Mouse (Mus musculus) ES-E14 (cell line): ENCODE measurements around the gene Fgd6. TPM values are rescaled to one million over a fixed set of nuclear protein-coding genes. Genes with fewer than 3 reads are reported as not detected.

Experiments used
- DNase-seq: peaks from one replicate; pipeline ENCODE4 v3.0.0-alpha.2; 2013; ENCODE audit warnings: low read depth, low spot score
- H3K27ac ChIP-seq: 2 replicates; pipeline ENCODE4 v1.5.1; 2012; ENCODE audit warnings: low read depth, mild to moderate bottlenecking, low read length, moderate library complexity, mixed read lengths; ENCODE audit not compliant: poor library complexity, insufficient read depth, severe bottlenecking
- H3K36me3 ChIP-seq: 2 replicates; pipeline ENCODE4 v1.6.1; 2012; ENCODE audit warnings: mild to moderate bottlenecking, low read length, moderate library complexity, mixed read lengths; ENCODE audit not compliant: control insufficient read depth, poor library complexity, insufficient read depth, severe bottlenecking
- H3K4me1 ChIP-seq, 2 experiments: fragments of 150-350 bp in 1 of 2; sonication (generic) in 1 of 2; 2 replicates each; pipeline ENCODE4 v1.6.1; 2012; ENCODE audit warnings: low read length in 2 of 2, mild to moderate bottlenecking in 1 of 2, mixed read lengths in 1 of 2; ENCODE audit not compliant: control insufficient read depth in 2 of 2, insufficient read depth in 2 of 2, poor library complexity in 1 of 2
- H3K4me3 ChIP-seq, 2 experiments: fragments of 150-350 bp in 1 of 2; sonication (generic) in 1 of 2; 2 replicates each; pipeline ENCODE4 v1.5.1; 2012; ENCODE audit warnings: low read length in 2 of 2, low read depth in 1 of 2, mild to moderate bottlenecking in 1 of 2, mixed read lengths in 1 of 2; ENCODE audit not compliant: insufficient read depth in 1 of 2, poor library complexity in 1 of 2, severe bottlenecking in 1 of 2
- H3K9ac ChIP-seq: 2 replicates; pipeline ENCODE4 v1.6.1; 2012; ENCODE audit warnings: low read depth, mild to moderate bottlenecking, low read length, mixed read lengths; ENCODE audit not compliant: poor library complexity, insufficient read depth, severe bottlenecking
- H3K9me3 ChIP-seq: fragments of 150-350 bp; sonication (generic); 2 replicates; pipeline ENCODE4 v1.6.1; 2012; ENCODE audit warnings: low read depth, mild to moderate bottlenecking, low read length; ENCODE audit not compliant: control insufficient read depth, insufficient read depth
- CHD2 ChIP-seq: IDR thresholded peaks from 2 replicates; pipeline ENCODE4 v1.6.1; 2014; ENCODE audit warnings: mild to moderate bottlenecking, low read depth, low read length, inconsistent platforms
- HCFC1 ChIP-seq: IDR thresholded peaks from 2 replicates; pipeline ENCODE4 v1.6.1; 2012; ENCODE audit warnings: low read length, inconsistent platforms, borderline replicate concordance; ENCODE audit not compliant: insufficient read depth
- MAFK ChIP-seq: IDR thresholded peaks from 2 replicates; pipeline ENCODE4 v1.6.1; 2014; ENCODE audit warnings: mild to moderate bottlenecking, low read depth, low read length, inconsistent platforms; ENCODE audit not compliant: insufficient read depth
- ZC3H11A ChIP-seq: IDR thresholded peaks from 2 replicates; pipeline ENCODE4 v1.6.1; 2012; ENCODE audit warnings: low read depth, mild to moderate bottlenecking, inconsistent platforms, low read length, borderline replicate concordance
- ZNF384 ChIP-seq: IDR thresholded peaks from 2 replicates; pipeline ENCODE4 v1.6.1; 2012; ENCODE audit warnings: low read depth, low read length, inconsistent platforms
- in situ Hi-C, 2 experiments: fragments of 600-800 bp; cut with MboI; formaldehyde crosslinking; loops; one replicate each; pipeline ENCODE4 v1.15.1; 2025; ENCODE audit warnings: low sequenced_read_pairs in 2 of 2, inconsistent platforms in 1 of 2; ENCODE audit not compliant: unreplicated experiment in 2 of 2
- total RNA-seq: library from RNA; depleted of rRNA; stranded (reverse); fragments of 300-350 nt; gene quantifications from 2 replicates; pipeline ENCODE4 v1.2.3, GENCODE M21; 2012

The Fgd6 gene
- total RNA-seq, 1 experiment = 4.4 TPM

GRCm38 (mm10) chr10:94122595-94122994 is 86.8 kb downstream of the Fgd6 start:
- H3K27ac ChIP-seq = no peak overlapping the region
- H3K36me3 ChIP-seq = no peaks in the 10 kb centered on the region
- no peaks in the 10 kb centered on the region for H3K4me1 ChIP-seq
- H3K9ac ChIP-seq = no peak overlapping the region
- no peak for TF ChIP-seq ZC3H11A
- no peak for TF ChIP-seq HCFC1
- TF ChIP-seq CHD2 = no peak
- no peak for TF ChIP-seq ZNF384
- no peak for TF ChIP-seq MAFK
- in situ Hi-C loops = no loop called here
- H3K4me3 ChIP-seq = no peak overlapping the region
- no peaks in the 10 kb centered on the region for H3K9me3 ChIP-seq
- DNase-seq = no peak

GRCm38 (mm10) chr10:94123581-94123980 is 87.8 kb downstream of the Fgd6 start:
- H3K4me3 ChIP-seq = no peak overlapping the region
- in situ Hi-C loops = no loop called here
- no peaks in the 10 kb centered on the region for H3K4me1 ChIP-seq
- no peaks in the 10 kb centered on the region for H3K36me3 ChIP-seq
- DNase-seq = no peak
- H3K9ac ChIP-seq = no peak overlapping the region
- no peaks in the 10 kb centered on the region for H3K9me3 ChIP-seq
- H3K27ac ChIP-seq = no peak overlapping the region
- no peak for TF ChIP-seq CHD2
- TF ChIP-seq ZNF384 = no peak
- no peak for TF ChIP-seq ZC3H11A
- TF ChIP-seq HCFC1 = no peak
- no peak for TF ChIP-seq MAFK

- H3K36me3 ChIP-seq = no peaks in the 10 kb centered on the region
Measured at GRCm38 (mm10) chr10:94124376-94124775, 88.6 kb downstream of the Fgd6 start.

GRCm38 (mm10) chr10:94129680-94130119 is 93.9 kb downstream of the Fgd6 start:
- Histone ChIP-seq H3K27ac (no peak overlapping the region), H3K9ac (no peak overlapping the region)
- in situ Hi-C loops = no loop called here

More at GRCm38 (mm10) chr10:94124376-94124775, 88.6 kb downstream of the Fgd6 start:
- Histone ChIP-seq H3K27ac (no peak overlapping the region), H3K4me1 (no peaks in the 10 kb centered on the region), H3K4me3 (no peak overlapping the region), H3K9ac (no peak overlapping the region), H3K9me3 (no peaks in the 10 kb centered on the region)
- in situ Hi-C loops = no loop called here
- no peak for TF ChIP-seq ZC3H11A
- no peak for TF ChIP-seq MAFK
- TF ChIP-seq CHD2 = no peak
- no peak for TF ChIP-seq HCFC1
- no peak for TF ChIP-seq ZNF384
- DNase-seq = no peak

GRCm38 (mm10) chr10:94133081-94133480 is 97.3 kb downstream of the Fgd6 start:
- in situ Hi-C loops = no loop called here
- no peaks in the 10 kb centered on the region for H3K36me3 ChIP-seq
- no peak overlapping the region for H3K27ac ChIP-seq
- H3K4me1 ChIP-seq = peaks cover 0 to 4% of the 10 kb centered on the region in 2 experiments; a peak in 1 of 4 replicates
- no peak overlapping the region for H3K9ac ChIP-seq
- DNase-seq = no peak
- no peak overlapping the region for H3K4me3 ChIP-seq
- H3K9me3 ChIP-seq = no peaks in the 10 kb centered on the region
- TF ChIP-seq CHD2 (no peak), ZC3H11A (no peak), MAFK (no peak), ZNF384 (no peak), HCFC1 (no peak)

More at GRCm38 (mm10) chr10:94129680-94130119, 93.9 kb downstream of the Fgd6 start:
- Histone ChIP-seq H3K4me3 (no peak overlapping the region), H3K9me3 (no peaks in the 10 kb centered on the region), H3K4me1 (no peaks in the 10 kb centered on the region), H3K36me3 (no peaks in the 10 kb centered on the region)
- no peak for DNase-seq
- TF ChIP-seq ZNF384 (no peak), ZC3H11A (no peak), HCFC1 (no peak)
